Mouse (Mus musculus) heart, postnatal 14 days (tissue): ENCODE results near the gene Tfeb. TPM values are rescaled to one million over a fixed set of nuclear protein-coding genes. Genes with fewer than 3 reads are reported as not detected.

Experiments used
- DNase-seq, 2 experiments: peaks; one replicate each; pipeline ENCODE4 v3.0.0; 2021 to 2022
- intact Hi-C: fragments of 180-260 bp; cut with DNase I; formaldehyde crosslinking; loops from one replicate; pipeline ENCODE4 v1.15.1; 2025
- total RNA-seq, 2 experiments: library from RNA; stranded (reverse); gene quantifications; 2 replicates each; pipeline ENCODE4 v1.2.3; 2021

Tfeb gene
- total RNA-seq, 2 experiments from 2014 or later = 46.8 to 49.3 TPM

GRCm38 (mm10) chr17:47812200-47812599 lies 75.4 kb downstream of the Tfeb start:
- no peak for DNase-seq
- intact Hi-C loops = no loop called here

DNA sequence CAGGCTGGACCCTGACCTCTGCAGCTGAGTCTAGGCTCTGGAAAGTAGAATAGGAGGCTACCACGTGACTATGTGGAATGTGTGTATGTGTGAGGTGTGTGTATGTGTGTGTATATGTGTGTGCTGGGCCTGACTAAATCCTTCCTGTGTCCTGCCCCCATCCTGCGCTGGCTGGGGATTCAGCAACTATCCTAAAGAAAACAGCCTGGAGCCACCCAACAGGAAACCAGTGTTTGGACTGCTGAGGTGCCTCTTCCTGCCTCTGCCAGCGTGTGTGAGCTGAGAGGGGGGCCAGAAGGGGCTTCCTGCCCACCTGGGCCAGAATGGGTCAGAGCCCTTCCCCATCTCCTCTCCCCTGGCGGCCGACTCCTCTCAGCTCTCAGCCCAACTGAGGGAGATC lies 76.8 kb downstream of the Tfeb start:
- intact Hi-C loops = no loop called here
- no peak for DNase-seq

- DNase-seq = no peak
- intact Hi-C loops = no loop called here
Measured at GRCm38 (mm10) chr17:47814496-47814895, 77.7 kb downstream of the Tfeb start.

DNA sequence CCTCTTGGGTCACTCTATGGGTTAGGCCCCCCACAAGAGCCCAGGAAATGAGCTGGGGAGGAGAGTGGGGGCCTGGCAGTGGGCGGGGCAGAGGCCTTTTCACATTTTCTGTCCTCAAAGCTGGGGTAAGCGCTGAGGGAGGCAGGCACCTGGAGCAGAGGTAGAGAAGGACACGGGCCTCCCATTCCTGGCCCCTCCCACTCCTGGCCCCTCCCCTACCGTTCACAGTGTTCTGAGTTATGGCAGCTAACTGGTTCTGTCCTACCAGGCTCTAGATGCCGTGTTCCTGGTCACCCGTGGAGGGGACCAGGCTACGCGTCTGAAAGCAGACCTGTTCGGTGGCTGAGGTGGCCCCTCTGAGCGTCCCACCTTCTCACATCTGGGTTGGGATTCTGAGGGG lies 78.6 kb downstream of the Tfeb start:
- intact Hi-C loops = no loop called here
- DNase-seq = no peak

DNA sequence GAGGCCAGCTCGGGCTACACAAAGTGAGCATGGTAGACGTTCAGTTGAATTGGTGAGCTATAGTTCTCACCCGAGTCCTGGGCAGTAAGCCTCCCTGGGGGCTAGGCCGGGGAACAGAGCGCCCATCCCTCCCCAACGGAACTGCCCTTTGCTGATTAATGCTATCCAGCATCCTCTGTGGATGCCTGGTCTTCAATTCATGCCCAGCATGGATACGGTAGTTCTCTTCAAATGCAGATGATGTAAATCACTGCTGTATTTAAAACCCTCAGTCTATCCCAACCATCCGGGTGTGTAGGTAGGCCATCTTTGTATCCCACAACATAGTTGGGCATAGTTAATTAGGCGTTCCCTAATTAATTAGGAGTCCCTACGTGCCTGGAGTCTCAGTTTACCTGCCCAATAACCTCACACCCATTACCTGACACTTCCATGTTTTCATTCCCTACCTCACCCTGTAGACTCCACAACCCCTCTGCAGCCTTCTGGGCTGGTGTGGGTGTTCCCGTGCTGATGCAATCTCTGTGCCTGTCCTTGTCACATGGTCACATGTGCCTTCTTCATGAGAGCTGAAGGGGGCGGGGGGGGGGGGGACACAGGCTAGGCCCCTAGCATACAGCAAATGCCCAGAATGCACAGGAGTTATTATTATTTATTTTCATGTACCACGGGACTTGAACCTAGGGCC lies 81.4 kb downstream of the Tfeb start:
- no peak for DNase-seq

DNA sequence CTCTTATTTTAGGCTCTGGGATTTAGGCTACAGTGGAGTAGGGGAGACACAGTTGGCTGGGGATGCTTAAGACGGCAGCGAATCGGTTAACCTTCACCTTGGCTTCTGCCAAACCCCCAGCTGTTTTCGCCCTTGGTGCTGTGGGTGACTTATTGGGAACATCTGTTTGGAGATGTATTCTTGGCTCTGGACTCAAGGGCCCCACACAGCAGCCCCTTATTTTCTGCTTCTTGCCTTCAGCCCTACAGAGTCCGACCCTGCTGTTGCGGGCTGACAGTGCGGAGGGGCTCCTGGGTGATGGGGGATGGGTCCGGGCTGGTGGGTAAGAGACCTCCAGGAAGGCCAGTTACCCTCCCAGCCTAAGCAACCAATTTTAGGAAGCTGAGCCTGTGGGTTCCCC lies 84.5 kb downstream of the Tfeb start:
- peak in 1 of 2 experiments; percentile 35 for DNase-seq
- intact Hi-C loops = no loop called here

More for the DNA sequence above, 81.4 kb downstream of the Tfeb start:
- intact Hi-C loops = no loop called here

DNA sequence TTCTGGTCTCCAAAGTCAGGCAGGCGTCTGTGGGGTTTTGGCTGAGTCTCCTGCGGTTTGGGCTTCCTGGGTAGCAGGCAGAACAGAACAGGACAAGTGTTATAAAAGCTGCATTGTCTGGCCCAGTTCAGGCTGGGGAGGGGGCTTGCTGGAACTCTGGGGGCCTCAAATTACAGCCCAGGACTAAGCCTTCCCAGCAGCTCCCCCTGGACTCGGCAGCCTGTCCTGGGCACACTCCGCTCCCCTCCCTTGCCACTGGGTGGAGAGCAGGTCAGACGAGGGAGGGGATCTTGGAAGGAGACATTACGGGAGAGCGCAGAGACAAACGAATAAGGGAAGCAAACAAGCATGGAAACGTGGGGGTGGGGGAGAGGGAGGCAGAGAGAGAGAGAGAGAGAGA lies 94.3 kb downstream of the Tfeb start:
- DNase-seq = no peak
- intact Hi-C loops = no loop called here

DNA sequence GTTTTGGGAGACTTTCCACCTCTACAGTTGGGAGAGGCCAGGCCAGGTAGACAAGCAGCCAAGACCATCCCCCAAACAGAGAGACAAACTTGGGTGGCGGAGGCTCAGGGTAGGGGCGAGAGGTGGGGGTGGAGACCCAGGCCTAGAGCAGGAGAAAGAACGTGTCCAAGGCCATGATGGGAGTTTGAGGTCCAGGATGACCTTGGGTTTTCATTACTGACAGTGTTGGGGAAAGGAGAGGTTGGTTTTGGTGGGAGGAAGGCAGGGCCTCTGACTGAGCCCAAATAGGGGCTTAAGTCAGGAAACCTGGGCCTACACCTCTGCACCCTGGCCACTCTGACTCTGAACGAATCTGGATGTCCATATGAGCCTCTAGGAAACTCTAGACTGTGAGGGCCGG lies 94.9 kb downstream of the Tfeb start:
- DNase-seq = no peak
- intact Hi-C loops = no loop called here

DNA sequence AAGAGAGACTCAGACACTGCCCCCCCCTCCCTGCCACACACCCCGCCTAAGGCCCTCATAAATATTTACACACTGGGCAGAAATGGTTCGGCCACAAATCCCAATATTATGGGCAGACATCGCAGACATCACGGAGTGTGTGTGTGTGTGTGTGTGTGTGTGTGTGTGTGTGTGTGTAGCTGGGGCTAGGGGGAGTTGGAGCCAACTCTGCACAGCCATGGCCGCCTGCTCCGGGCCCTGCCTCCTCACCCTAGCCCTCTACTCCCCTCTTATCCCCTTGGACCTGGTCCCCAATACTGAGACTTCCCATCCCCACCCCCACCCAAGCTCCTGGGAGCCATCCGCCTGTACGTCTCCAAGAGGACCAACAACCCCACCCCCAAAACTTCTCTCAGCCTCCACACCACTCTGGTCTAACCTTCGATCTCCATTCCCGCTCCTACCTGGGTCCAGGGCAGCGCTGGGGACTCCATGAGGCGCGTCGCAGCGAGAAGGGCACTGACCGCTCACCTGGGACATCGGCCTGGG lies 95.7 kb downstream of the Tfeb start:
- intact Hi-C loops = no loop called here
- DNase-seq = no peak

GRCm38 (mm10) chr17:47833029-47833627 lies 96.3 kb downstream of the Tfeb start:
- intact Hi-C loops = no loop called here
- DNase-seq = peak; percentile 63 to 70

- intact Hi-C loops = no loop called here
- peak in 1 of 2 experiments; percentile 29 for DNase-seq
Measured at GRCm38 (mm10) chr17:47833628-47834481, 97.0 kb downstream of the Tfeb start.

DNA sequence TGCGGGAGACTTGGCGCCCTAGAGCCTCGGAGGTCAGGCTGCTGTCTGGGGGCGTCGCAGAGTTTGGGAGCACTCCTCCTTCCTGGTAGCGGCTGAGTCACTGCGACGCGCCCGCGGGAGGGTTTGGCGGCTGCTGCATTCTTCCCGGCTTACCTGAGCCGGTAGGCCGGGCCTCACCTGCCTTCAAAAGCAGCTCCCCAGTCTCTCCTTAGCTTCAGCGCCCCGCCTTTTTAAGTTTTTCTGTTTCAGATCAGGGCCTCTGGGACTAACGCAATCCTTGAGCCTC lies 97.6 kb downstream of the Tfeb start, which contains the start of gene Mdfi:
TSS of gene Mdfi (minus strand) at position 210 of the 286 bp plus-strand sequence.
- intact Hi-C loops = no loop called here

DNA sequence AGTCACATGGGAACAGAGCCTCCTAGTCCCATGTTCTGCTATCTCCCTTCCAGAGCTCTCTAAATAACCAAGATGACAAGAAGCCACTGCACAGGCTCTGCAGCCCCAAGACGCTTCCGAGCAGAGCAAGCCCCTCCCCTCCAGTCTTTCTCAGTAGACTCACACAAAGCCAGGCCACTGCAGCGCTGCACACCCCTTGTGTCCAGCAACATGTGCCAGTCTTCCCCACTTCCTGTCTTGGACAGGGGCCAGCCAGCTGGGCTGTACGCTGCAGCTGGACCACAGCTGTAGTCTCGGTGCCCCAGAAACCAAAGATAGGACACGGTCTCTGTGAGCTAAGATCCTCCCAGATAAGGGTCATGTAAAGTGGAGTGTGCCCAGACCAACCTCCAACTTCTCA lies 101.0 kb downstream of the Tfeb start:
- peak in 1 of 2 experiments; percentile 51 for DNase-seq
- intact Hi-C loops = no loop called here

More for the DNA sequence above, 97.6 kb downstream of the Tfeb start, which contains the start of gene Mdfi:
- no peak for DNase-seq

DNA sequence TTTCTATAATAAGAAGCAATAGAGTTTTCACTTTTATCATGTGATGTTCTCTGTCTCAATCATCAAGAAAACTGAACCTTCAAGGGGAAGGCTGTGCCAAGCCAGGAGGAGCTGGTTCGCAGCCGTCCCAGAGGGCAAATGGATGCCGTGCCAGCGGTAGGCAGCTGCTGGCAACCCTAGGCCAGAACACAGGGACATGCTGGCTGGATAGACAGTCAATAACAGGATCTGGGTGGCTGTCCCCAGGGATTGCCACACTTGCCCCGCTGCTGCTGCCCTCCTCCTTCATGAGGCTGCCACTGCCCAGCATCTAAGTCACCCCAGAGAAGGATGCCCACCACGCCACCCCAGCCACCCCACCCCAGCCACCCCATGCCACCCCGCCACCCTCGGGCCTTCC lies 104.7 kb downstream of the Tfeb start:
- intact Hi-C loops = no loop called here
- DNase-seq = no peak

Other genes with a start within 250 kb of the Tfeb start
- gene Taf8, start 234.7 kb upstream of the Tfeb start, total RNA-seq = 10 to 100 TPM; 14.9 to 15.6 TPM
- 100 to 1,000 TPM in 1 of 2 experiments, 10 to 100 TPM in 1; 93.8 to 126 TPM for gene Ccnd3, start 232.0 kb upstream of the Tfeb start, total RNA-seq
- 10 to 100 TPM; 14.0 to 15.8 TPM for gene Bysl, start 125.5 kb upstream of the Tfeb start, total RNA-seq
- gene Med20, start 125.4 kb upstream of the Tfeb start, total RNA-seq = 10 to 100 TPM; 18.7 to 20.8 TPM
- gene Gm20517, start 125.4 kb upstream of the Tfeb start, total RNA-seq = 1 to 10 TPM; 1.9 to 2.5 TPM
- gene Usp49, start 106.3 kb upstream of the Tfeb start, total RNA-seq = 1 to 10 TPM; 4.4 to 4.5 TPM
- 100 to 1,000 TPM; 129 TPM for gene Tomm6, start 48.6 kb upstream of the Tfeb start, total RNA-seq
- 1 to 10 TPM; 3.3 to 5.4 TPM for gene Frs3, start 48.0 kb upstream of the Tfeb start, total RNA-seq
- gene Gm21981, start 42.6 kb upstream of the Tfeb start, total RNA-seq = under 1 TPM; 0.74 to 0.78 TPM
- gene Prickle4, start 42.3 kb upstream of the Tfeb start, total RNA-seq = 1 to 10 TPM; 3.8 to 5.4 TPM
- gene Pgc, start 10.2 kb upstream of the Tfeb start, total RNA-seq = not detected
- 1 to 10 TPM; 2.8 to 3.9 TPM for gene Mdfi, start 97.7 kb downstream of the Tfeb start, total RNA-seq
- gene Foxp4, start 187.6 kb downstream of the Tfeb start, total RNA-seq = 10 to 100 TPM; 12.2 to 13.6 TPM